Mouse (Mus musculus): ENCODE results near the gene Tgoln1.

Tgoln1 gene

GRCm38 (mm10) chr6:72597083-72597874 lies 19.5 kb downstream of the Tgoln1 start:
- no peak for DNase-seq (ENCODE audit: low spot score)

GRCm38 (mm10) chr6:72593914-72594313 lies 22.9 kb downstream of the Tgoln1 start:
- no peak for DNase-seq (ENCODE audit: low spot score)

- no peak for DNase-seq (ENCODE audit: low spot score)
Measured at GRCm38 (mm10) chr6:72593011-72593803, 23.6 kb downstream of the Tgoln1 start.

- DNase-seq (ENCODE audit: low spot score), result no peak
Measured at GRCm38 (mm10) chr6:72590111-72590510, 26.7 kb downstream of the Tgoln1 start.

- no peak for DNase-seq (ENCODE audit: low spot score)
Measured at GRCm38 (mm10) chr6:72588307-72588706, 28.5 kb downstream of the Tgoln1 start.

- no peak for DNase-seq (ENCODE audit: low spot score)
Measured at GRCm38 (mm10) chr6:72586701-72587100, 30.1 kb downstream of the Tgoln1 start.

GRCm38 (mm10) chr6:72584154-72584553 lies 32.6 kb downstream of the Tgoln1 start:
- no peak for DNase-seq (ENCODE audit: low spot score)

GRCm38 (mm10) chr6:72583211-72583839 lies 33.5 kb downstream of the Tgoln1 start:
- DNase-seq (ENCODE audit: low spot score), result no peak

- DNase-seq (ENCODE audit: low spot score), result no peak
Measured at GRCm38 (mm10) chr6:72581625-72582382, 35.0 kb downstream of the Tgoln1 start.

- DNase-seq (ENCODE audit: low spot score), result no peak
Measured at GRCm38 (mm10) chr6:72576041-72576440, 40.8 kb downstream of the Tgoln1 start.

GRCm38 (mm10) chr6:72571826-72572225 lies 45.0 kb downstream of the Tgoln1 start:
- DNase-seq (ENCODE audit: low spot score), result no peak

GRCm38 (mm10) chr6:72570644-72571397 lies 46.0 kb downstream of the Tgoln1 start:
- no peak for DNase-seq (ENCODE audit: low spot score)

- DNase-seq (ENCODE audit: low spot score), result no peak
Measured at GRCm38 (mm10) chr6:72568736-72569135, 48.1 kb downstream of the Tgoln1 start.

GRCm38 (mm10) chr6:72567508-72567907 lies 49.3 kb downstream of the Tgoln1 start:
- no peak for DNase-seq (ENCODE audit: low spot score)

GRCm38 (mm10) chr6:72566044-72566443 lies 50.8 kb downstream of the Tgoln1 start:
- peak; percentile 60 for DNase-seq (ENCODE audit: low spot score)

- no peak for DNase-seq (ENCODE audit: low spot score)
Measured at GRCm38 (mm10) chr6:72565506-72565905, 51.3 kb downstream of the Tgoln1 start.

GRCm38 (mm10) chr6:72562894-72563293 lies 53.9 kb downstream of the Tgoln1 start:
- DNase-seq (ENCODE audit: low spot score), result no peak

- no peak for DNase-seq (ENCODE audit: low spot score)
Measured at GRCm38 (mm10) chr6:72562486-72562885, 54.3 kb downstream of the Tgoln1 start.

- DNase-seq (ENCODE audit: low spot score), result no peak
Measured at GRCm38 (mm10) chr6:72560801-72561200, 56.0 kb downstream of the Tgoln1 start.
